Mouse (Mus musculus): ENCODE results near the gene Rasgef1b.

- TF ChIP-seq POLR2A (IDR thresholded peaks at IDR 0.05; ENCODE audit: low read depth, low read length) (no peak), GABPA (IDR thresholded peaks at IDR 0.05; ENCODE audit: insufficient replicate concordance, low read depth, low read length) (no peak), ETS1 (conservative IDR thresholded peaks at IDR 0.05; ENCODE audit: low read depth, low read length) (no peak), MYC (IDR thresholded peaks at IDR 0.05; ENCODE audit: low read depth, low read length) (no peak)
Observed at GRCm38 (mm10) chr5:99717917-99718316, 10.9 kb downstream of the Rasgef1b start.
